Mouse (Mus musculus): ENCODE data around the gene Myoz1.
A peak's percentile ranks its signal among the peaks of the same experiment; 100 is the strongest.

DNA sequence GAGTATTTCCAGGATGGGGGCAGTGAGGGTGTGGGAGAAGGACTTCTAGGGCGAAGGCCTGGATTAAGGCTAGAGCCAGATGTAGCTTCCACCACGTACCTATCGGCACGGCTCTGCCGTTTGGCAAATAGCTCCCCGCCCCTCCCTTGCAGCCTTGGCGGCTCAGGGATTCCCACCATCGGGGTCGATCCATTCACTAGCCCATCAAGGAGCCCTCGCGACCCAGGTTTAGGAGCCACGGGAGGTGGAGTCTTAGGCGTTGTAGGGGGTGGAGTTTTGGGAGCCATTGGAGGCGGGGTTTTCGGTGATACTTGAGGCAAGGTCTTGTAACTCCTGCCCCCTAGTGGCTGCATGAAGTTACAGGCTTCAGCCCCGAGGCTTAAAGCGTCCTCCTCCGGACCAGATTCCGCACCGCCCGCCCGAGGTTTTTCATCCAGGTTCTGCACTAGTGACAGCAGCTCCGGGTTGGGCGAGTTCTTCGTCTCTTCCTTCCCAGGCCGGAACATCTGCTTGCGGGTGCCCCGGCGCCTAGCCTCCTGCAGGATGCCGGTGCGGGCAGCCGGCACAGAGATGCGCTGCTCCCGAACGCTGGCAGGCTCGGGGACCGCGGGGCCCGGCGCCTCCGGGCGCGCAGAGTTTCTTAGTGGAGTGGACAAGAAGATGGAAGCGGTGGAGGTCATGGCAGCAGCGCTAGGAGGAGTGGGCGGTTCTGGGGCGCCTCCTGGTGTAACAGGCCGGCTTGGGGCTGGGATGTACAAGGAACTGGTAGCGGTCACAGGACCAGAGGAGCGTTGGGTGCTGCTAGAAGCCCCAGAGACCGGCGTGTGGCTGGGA lies 4.7 kb upstream of the Myoz1 start:
- peak; percentile 86 for TF ChIP-seq CTCF (IDR thresholded peaks at IDR 0.05; ENCODE audit: low read depth, low read length)
- 0 out of 2 replicates have a peak, but pooled peaks have one; percentile 18 for TF ChIP-seq POLR2A (IDR thresholded peaks at IDR 0.05; ENCODE audit: extremely low read depth, insufficient read depth, low read length)
